In genomic region chr15:63006471-63007228, GRCm38 (mm10) we compare ENCODE assay signal across 10 mouse cellular contexts.
DNase-seq lines count a peak whose midpoint lies in the region; ATAC-seq and TF ChIP-seq lines count a peak whose summit lies in the region.
"Had no signal": no experiment of that assay in that cellular context is flagged by ENCODE, and none has a peak within 500 bp of the region (broad histone marks: within the 10 kb centered on the region; RNA-seq: fewer than 3 reads in every experiment).

No protein-coding gene starts in this region.

- peak; percentile 42 for TF ChIP-seq CTCF in intestine, postnatal 0 days (IDR thresholded peaks at IDR 0.05; ENCODE audit: low read depth)
- TF ChIP-seq CTCF in CH12.LX (conservative IDR thresholded peaks at IDR 0.05 in 1 of 2, IDR thresholded peaks at IDR 0.05 in 1 of 2; ENCODE audit: low read depth in 2 of 2, low read length in 2 of 2), result peak in 1 of 2 experiments; percentile 65; a peak in 2 of 4 replicates

- no peak overlapping the region for H3K27ac ChIP-seq in intestine, postnatal 0 days (ENCODE audit: low read depth, low read length)
- no peak overlapping the region for H3K27ac ChIP-seq in intestine, embryonic 16.5 days (ENCODE audit: low read length)
- no peak overlapping the region for H3K27ac ChIP-seq in CH12.LX (ENCODE audit: insufficient read depth, low read depth)
- H3K27ac ChIP-seq: neural tube, embryonic 13.5 days had no signal

- 80% methylated on average over 14 of the region's 14 CpGs for WGBS in intestine, postnatal 0 days
- 81% methylated on average over 14 of the region's 14 CpGs for WGBS in intestine, embryonic 16.5 days

- in situ Hi-C loops in CH12.LX (cut with MboI; ENCODE audit: low pct_ligation_motif_present, low pct_unique_long_range_greater_than_20kb, low sequenced_read_pairs), result no loop called here

- no peak overlapping the region for H3K4me2 ChIP-seq in intestine, postnatal 0 days (replicated peaks; ENCODE audit: low read depth)
- no peak overlapping the region for H3K4me2 ChIP-seq in intestine, embryonic 16.5 days (ENCODE audit: low read depth, low read length)
- H3K4me2 ChIP-seq in CH12.LX (ENCODE audit: insufficient read depth, low read depth, poor library complexity, severe bottlenecking), result no peak overlapping the region
- H3K4me2 ChIP-seq: neural tube, embryonic 13.5 days had no signal

- TF ChIP-seq POLR2A in CH12.LX (IDR thresholded peaks at IDR 0.05; ENCODE audit: low read depth, low read length), result no peak

- H3K9ac ChIP-seq in intestine, postnatal 0 days (ENCODE audit: low read depth, low read length), result no peak overlapping the region
- no peak overlapping the region for H3K9ac ChIP-seq in intestine, embryonic 16.5 days (ENCODE audit: low read depth, low read length)
- no peak overlapping the region for H3K9ac ChIP-seq in CH12.LX (ENCODE audit: insufficient read depth, low read depth)
- H3K9ac ChIP-seq: neural tube, embryonic 13.5 days had no signal

- ATAC-seq in intestine, postnatal 0 days, result no peak
- no peak for ATAC-seq in intestine, embryonic 16.5 days

- H3K9me3 ChIP-seq in intestine, postnatal 0 days (ENCODE audit: control insufficient read depth), result no peaks in the 10 kb centered on the region
- H3K9me3 ChIP-seq in intestine, embryonic 16.5 days (ENCODE audit: control insufficient read depth, low read length), result no peaks in the 10 kb centered on the region
- H3K9me3 ChIP-seq in CH12.LX (replicated peaks; ENCODE audit: low read length), result no peaks in the 10 kb centered on the region
- H3K9me3 ChIP-seq: neural tube, embryonic 13.5 days had no signal

- H3K4me1 ChIP-seq in intestine, postnatal 0 days (replicated peaks; ENCODE audit: control insufficient read depth, insufficient read depth, low read length), result no peaks in the 10 kb centered on the region
- no peaks in the 10 kb centered on the region for H3K4me1 ChIP-seq in intestine, embryonic 16.5 days (ENCODE audit: control insufficient read depth, insufficient read depth, low read length)
- H3K4me1 ChIP-seq in CH12.LX (ENCODE audit: control insufficient read depth in 1 of 2, insufficient read depth in 2 of 2), result peaks cover 0 to 3% of the 10 kb centered on the region in 2 experiments; a peak in 1 of 4 replicates
- H3K4me1 ChIP-seq: neural tube, embryonic 13.5 days had no signal

- TF ChIP-seq RAD21 in CH12.LX (IDR thresholded peaks at IDR 0.05; ENCODE audit: low read depth, low read length), result peak; percentile 81

- H3K79me2 ChIP-seq in CH12.LX (replicated peaks; ENCODE audit: control insufficient read depth, extremely low read depth, insufficient read depth, poor library complexity, severe bottlenecking), result no peaks in the 10 kb centered on the region

- TF ChIP-seq EP300 in CH12.LX (IDR thresholded peaks at IDR 0.05; ENCODE audit: low read length), result no peak

- dilution Hi-C loops in CH12.LX (cut with MboI; ENCODE audit: extremely low pct_ligation_motif_present, extremely low pct_unique_long_range_greater_than_20kb, low sequenced_read_pairs), result no loop called here

- H3K36me3 ChIP-seq in intestine, postnatal 0 days (ENCODE audit: control insufficient read depth, insufficient read depth), result no peaks in the 10 kb centered on the region
- no peaks in the 10 kb centered on the region for H3K36me3 ChIP-seq in intestine, embryonic 16.5 days (ENCODE audit: control insufficient read depth, insufficient read depth, low read length)
- no peaks in the 10 kb centered on the region for H3K36me3 ChIP-seq in CH12.LX (replicated peaks in 1 of 2; ENCODE audit: control insufficient read depth in 1 of 2, insufficient read depth in 1 of 2, low read length in 1 of 2)
- H3K36me3 ChIP-seq: neural tube, embryonic 13.5 days had no signal

- no peaks in the 10 kb centered on the region for H3K27me3 ChIP-seq in intestine, postnatal 0 days (replicated peaks; ENCODE audit: control insufficient read depth, insufficient read depth, low read length)
- H3K27me3 ChIP-seq in intestine, embryonic 16.5 days (replicated peaks; ENCODE audit: control insufficient read depth, insufficient read depth, low read length), result no peaks in the 10 kb centered on the region
- no peaks in the 10 kb centered on the region for H3K27me3 ChIP-seq in CH12.LX (replicated peaks)
- H3K27me3 ChIP-seq: neural tube, embryonic 13.5 days had no signal

- no peak overlapping the region for H3K4me3 ChIP-seq in intestine, postnatal 0 days (ENCODE audit: low read depth, low read length)
- no peak overlapping the region for H3K4me3 ChIP-seq in intestine, embryonic 16.5 days (ENCODE audit: low read length)
- no peak overlapping the region for H3K4me3 ChIP-seq in CH12.LX (replicated peaks in 1 of 3; ENCODE audit: low read depth in 2 of 3, low read length in 2 of 3, poor library complexity in 1 of 3)
- H3K4me3 ChIP-seq: neural tube, embryonic 13.5 days had no signal

- DNase-seq in CH12.LX (ENCODE audit: extremely low read depth), result peak; percentile 54
- peak; percentile 20 for DNase-seq in brain, adult 2 months (ENCODE audit: low read depth, low spot score)
- DNase-seq in heart, postnatal 4 days, result peak; percentile 10
- no peak for DNase-seq in testis, postnatal 14 days (ENCODE audit: low spot score)
- DNase-seq in kidney, postnatal 10 days, result no peak
- no peak for DNase-seq in layer of hippocampus, postnatal 36 days
- DNase-seq: layer of hippocampus, adult 9-11 months had no signal

TF ChIP-seq in CH12.LX, 34 proteins besides CTCF, POLR2A, EP300 and RAD21:
- TF ChIP-seq JUND (conservative IDR thresholded peaks at IDR 0.05; ENCODE audit: low read depth, low read length) (no peak), SMC3 (IDR thresholded peaks at IDR 0.05; ENCODE audit: low read depth, low read length) (peak; percentile 70), ZC3H11A (IDR thresholded peaks at IDR 0.05; ENCODE audit: low read depth, low read length) (peak; percentile 35; the same call in 1 of the 2 replicates), GABPA (IDR thresholded peaks at IDR 0.05; ENCODE audit: insufficient replicate concordance, low read depth, low read length) (no peak)

Comparison
In these comparisons a context has a peak if more than half of its experiments do, and no peak if none do; other contexts are left out.
1. DNase-seq: peak in CH12.LX (single experiment), brain, adult 2 months (single experiment) and heart, postnatal 4 days (single experiment); none in testis, postnatal 14 days (single experiment), kidney, postnatal 10 days (single experiment) and layer of hippocampus, postnatal 36 days (0 of 2).